Mouse (Mus musculus) embryonic facial prominence, embryonic 10.5 days (tissue): ENCODE measurements around the gene Elf2. TPM values are rescaled to one million over a fixed set of nuclear protein-coding genes. Genes with fewer than 3 reads are reported as not detected.
A peak's percentile ranks its signal among the peaks of the same experiment; 100 is the strongest.

Experiments used
- DNase-seq: peaks from one replicate; pipeline ENCODE4 v3.0.0-alpha.2; 2017; ENCODE audit warnings: low spot score
- H3K27ac ChIP-seq: fragments of 300-500 bp; sonication (generic); replicated peaks from 2 replicates; pipeline ENCODE4 v1.5.1; 2016; ENCODE audit warnings: mild to moderate bottlenecking
- H3K27me3 ChIP-seq: fragments of 300-500 bp; sonication (generic); replicated peaks from 2 replicates; pipeline ENCODE4 v1.6.1; 2016; ENCODE audit warnings: low read depth, mild to moderate bottlenecking; ENCODE audit not compliant: poor library complexity, severe bottlenecking
- H3K36me3 ChIP-seq: fragments of 300-500 bp; sonication (generic); replicated peaks from 2 replicates; pipeline ENCODE4 v1.6.1; 2016; ENCODE audit warnings: mild to moderate bottlenecking, moderate library complexity
- H3K4me1 ChIP-seq: fragments of 300-500 bp; sonication (generic); 2 replicates; pipeline ENCODE4 v1.6.1; 2016
- H3K4me3 ChIP-seq: fragments of 300-500 bp; sonication (generic); 2 replicates; pipeline ENCODE4 v1.5.1; 2016; ENCODE audit warnings: mild to moderate bottlenecking, moderate library complexity
- H3K9me3 ChIP-seq: fragments of 300-500 bp; sonication (generic); 2 replicates; pipeline ENCODE4 v1.6.1; 2016; ENCODE audit warnings: mild to moderate bottlenecking
- WGBS: fragments of 180-500 bp; shearing (Covaris S2); methylation state at CpG from one replicate; pipeline ENCODE4 v1.1.7; 2016; 5-methylcytosine and 5-hydroxymethylcytosine counted together
- polyA plus RNA-seq: library from polyadenylated mRNA; unstranded; fragments of >200 nt; fragmentation: Nextera tagmentation; extraction: Ambion mirVana; gene quantifications from 2 replicates; pipeline ENCODE4 v1.2.1, GENCODE M21; 2016

Gene Elf2
- polyA plus RNA-seq, 1 experiment from 2014 or later, result 49.2 TPM

- 4% methylated on average over 9 of the region's 9 CpGs for WGBS
- peaks cover 13% of the 10 kb centered on the region for H3K4me1 ChIP-seq
- H3K9me3 ChIP-seq, result no peaks in the 10 kb centered on the region
- H3K36me3 ChIP-seq, result no peaks in the 10 kb centered on the region
- no peaks in the 10 kb centered on the region for H3K27me3 ChIP-seq
- peak overlapping the region; percentile 99 for H3K4me3 ChIP-seq
- peak overlapping the region; percentile 98 for H3K27ac ChIP-seq
- DNase-seq, result no peak
Observed at GRCm38 (mm10) chr3:51339378-51339733, 1.1 kb downstream of the Elf2 start.

GRCm38 (mm10) chr3:51335378-51335777 is 5.1 kb downstream of the Elf2 start:
- H3K4me1 ChIP-seq, result peaks cover 18% of the 10 kb centered on the region
- H3K4me3 ChIP-seq, result no peak overlapping the region
- no peak overlapping the region for H3K27ac ChIP-seq
- WGBS, result 92% methylated on average over 8 of the region's 8 CpGs
- no peaks in the 10 kb centered on the region for H3K9me3 ChIP-seq
- H3K36me3 ChIP-seq, result no peaks in the 10 kb centered on the region
- no peaks in the 10 kb centered on the region for H3K27me3 ChIP-seq
- no peak for DNase-seq

- peaks cover 21% of the 10 kb centered on the region for H3K4me1 ChIP-seq
- H3K36me3 ChIP-seq, result no peaks in the 10 kb centered on the region
- DNase-seq, result no peak
- H3K9me3 ChIP-seq, result no peaks in the 10 kb centered on the region
- H3K4me3 ChIP-seq, result no peak overlapping the region
- no peak overlapping the region for H3K27ac ChIP-seq
- WGBS, result 78% methylated on average over 6 of the region's 6 CpGs
- H3K27me3 ChIP-seq, result no peaks in the 10 kb centered on the region
Observed at GRCm38 (mm10) chr3:51333950-51334349, 6.5 kb downstream of the Elf2 start.

GRCm38 (mm10) chr3:51333234-51333889 is 7.1 kb downstream of the Elf2 start:
- Histone ChIP-seq H3K27me3 (no peaks in the 10 kb centered on the region), H3K4me3 (no peak overlapping the region), H3K27ac (peak overlapping the region; percentile 53), H3K9me3 (no peaks in the 10 kb centered on the region), H3K4me1 (peaks cover 18% of the 10 kb centered on the region), H3K36me3 (no peaks in the 10 kb centered on the region)
- 68% methylated on average over 10 of the region's 10 CpGs for WGBS
- DNase-seq, result no peak

- no peak overlapping the region for H3K4me3 ChIP-seq
- H3K36me3 ChIP-seq, result peaks cover 13% of the 10 kb centered on the region
- H3K27me3 ChIP-seq, result no peaks in the 10 kb centered on the region
- no peak for DNase-seq
- peaks cover 4% of the 10 kb centered on the region for H3K9me3 ChIP-seq
- peaks cover 17% of the 10 kb centered on the region for H3K4me1 ChIP-seq
- H3K27ac ChIP-seq, result no peak overlapping the region
- 89% methylated on average over 14 of the region's 14 CpGs for WGBS
Observed at GRCm38 (mm10) chr3:51330086-51330485, 10.4 kb downstream of the Elf2 start.

- H3K9me3 ChIP-seq, result peaks cover 4% of the 10 kb centered on the region
- no peak overlapping the region for H3K4me3 ChIP-seq
- no peak for DNase-seq
- no peaks in the 10 kb centered on the region for H3K27me3 ChIP-seq
- 89% methylated on average over 12 of the region's 12 CpGs for WGBS
- H3K27ac ChIP-seq, result no peak overlapping the region
- H3K36me3 ChIP-seq, result peaks cover 26% of the 10 kb centered on the region
- peaks cover 8% of the 10 kb centered on the region for H3K4me1 ChIP-seq
Observed at GRCm38 (mm10) chr3:51328546-51328945, 11.9 kb downstream of the Elf2 start.

- Histone ChIP-seq H3K4me3 (no peak overlapping the region), H3K9me3 (peaks cover 4% of the 10 kb centered on the region), H3K36me3 (peaks cover 33% of the 10 kb centered on the region), H3K27ac (no peak overlapping the region), H3K27me3 (no peaks in the 10 kb centered on the region), H3K4me1 (peaks cover 3% of the 10 kb centered on the region; the same call in 1 of the 2 replicates)
- DNase-seq, result no peak
- 71% methylated on average over 5 of the region's 5 CpGs for WGBS
Observed at GRCm38 (mm10) chr3:51327817-51328216, 12.6 kb downstream of the Elf2 start.

GRCm38 (mm10) chr3:51327429-51327797 is 13.1 kb downstream of the Elf2 start:
- DNase-seq, result no peak
- 95% methylated on average over 5 of the region's 5 CpGs for WGBS
- no peak overlapping the region for H3K4me3 ChIP-seq
- H3K27me3 ChIP-seq, result no peaks in the 10 kb centered on the region
- peaks cover 4% of the 10 kb centered on the region for H3K9me3 ChIP-seq
- peaks cover 36% of the 10 kb centered on the region for H3K36me3 ChIP-seq
- peaks cover 3% of the 10 kb centered on the region; the same call in 1 of the 2 replicates for H3K4me1 ChIP-seq
- no peak overlapping the region for H3K27ac ChIP-seq

GRCm38 (mm10) chr3:51326664-51327428 is 13.6 kb downstream of the Elf2 start:
- WGBS, result 87% methylated on average over 3 of the region's 3 CpGs
- DNase-seq, result no peak
- Histone ChIP-seq H3K27ac (no peak overlapping the region), H3K36me3 (peaks cover 42% of the 10 kb centered on the region), H3K4me1 (peaks cover 3% of the 10 kb centered on the region; the same call in 1 of the 2 replicates), H3K9me3 (peaks cover 4% of the 10 kb centered on the region), H3K4me3 (no peak overlapping the region), H3K27me3 (no peaks in the 10 kb centered on the region)

GRCm38 (mm10) chr3:51325475-51325874 is 15.0 kb downstream of the Elf2 start:
- no peak overlapping the region for H3K4me3 ChIP-seq
- no peak overlapping the region for H3K27ac ChIP-seq
- H3K4me1 ChIP-seq, result peaks cover 3% of the 10 kb centered on the region; the same call in 1 of the 2 replicates
- 82% methylated on average over 1 of the region's 1 CpGs for WGBS
- no peak for DNase-seq
- H3K9me3 ChIP-seq, result peaks cover 4% of the 10 kb centered on the region
- no peaks in the 10 kb centered on the region for H3K27me3 ChIP-seq
- peaks cover 56% of the 10 kb centered on the region for H3K36me3 ChIP-seq

GRCm38 (mm10) chr3:51323006-51323405 is 17.5 kb downstream of the Elf2 start:
- WGBS, result 97% methylated on average over 14 of the region's 14 CpGs
- no peak for DNase-seq
- Histone ChIP-seq H3K27ac (no peak overlapping the region), H3K9me3 (peaks cover 4% of the 10 kb centered on the region), H3K36me3 (peaks cover 78% of the 10 kb centered on the region), H3K4me1 (no peaks in the 10 kb centered on the region), H3K27me3 (no peaks in the 10 kb centered on the region), H3K4me3 (no peak overlapping the region)

- DNase-seq, result no peak
- WGBS, result 90% methylated on average over 7 of the region's 7 CpGs
- Histone ChIP-seq H3K36me3 (peaks cover 82% of the 10 kb centered on the region), H3K4me3 (no peak overlapping the region), H3K27ac (no peak overlapping the region), H3K9me3 (peaks cover 4% of the 10 kb centered on the region), H3K4me1 (no peaks in the 10 kb centered on the region), H3K27me3 (no peaks in the 10 kb centered on the region)
Observed at GRCm38 (mm10) chr3:51322326-51322725, 18.1 kb downstream of the Elf2 start.

GRCm38 (mm10) chr3:51321141-51321540 is 19.3 kb downstream of the Elf2 start:
- Histone ChIP-seq H3K27me3 (no peaks in the 10 kb centered on the region), H3K9me3 (peaks cover 4% of the 10 kb centered on the region), H3K36me3 (peaks cover 76% of the 10 kb centered on the region), H3K4me1 (no peaks in the 10 kb centered on the region), H3K4me3 (no peak overlapping the region), H3K27ac (no peak overlapping the region)
- no peak for DNase-seq
- 86% methylated on average over 5 of the region's 5 CpGs for WGBS
